Mouse (Mus musculus) monocyte, adult 5-6 weeks (primary cell): ENCODE measurements around the gene Ano8. TPM values are rescaled to one million over a fixed set of nuclear protein-coding genes. Genes with fewer than 3 reads are reported as not detected.

Source experiments
- ATAC-seq: fragments of 153-309, 156-312 bp; replicated peaks from 2 replicates; pipeline ENCODE4 v1.8.0; 2017; ENCODE audit warnings: mild to moderate bottlenecking; ENCODE audit not compliant: low TSS enrichment, insufficient number of reproducible peaks, severe bottlenecking, poor library complexity, low FRiP score
- total RNA-seq: library from RNA; stranded (forward); fragments of 200-1000, 200-491, 200-594 nt; gene quantifications from 3 replicates; pipeline ENCODE4 v1.2.3, GENCODE M21; 2017

Gene Ano8
- total RNA-seq, 1 experiment from 2014 or later = 8.5 TPM

- ATAC-seq = no peak
Observed at GRCm38 (mm10) chr8:71505326-71505725, 19.6 kb upstream of the Ano8 start.

GRCm38 (mm10) chr8:71504349-71504748, 18.6 kb upstream of the Ano8 start:
- ATAC-seq = no peak

- no peak for ATAC-seq
Observed at GRCm38 (mm10) chr8:71498816-71499690, 13.3 kb upstream of the Ano8 start.

- no peak for ATAC-seq
Observed at GRCm38 (mm10) chr8:71497881-71498501, 12.2 kb upstream of the Ano8 start.

GRCm38 (mm10) chr8:71497077-71497645, 11.4 kb upstream of the Ano8 start:
- ATAC-seq = no peak

GRCm38 (mm10) chr8:71496481-71496880, 10.7 kb upstream of the Ano8 start:
- ATAC-seq = no peak

DNA sequence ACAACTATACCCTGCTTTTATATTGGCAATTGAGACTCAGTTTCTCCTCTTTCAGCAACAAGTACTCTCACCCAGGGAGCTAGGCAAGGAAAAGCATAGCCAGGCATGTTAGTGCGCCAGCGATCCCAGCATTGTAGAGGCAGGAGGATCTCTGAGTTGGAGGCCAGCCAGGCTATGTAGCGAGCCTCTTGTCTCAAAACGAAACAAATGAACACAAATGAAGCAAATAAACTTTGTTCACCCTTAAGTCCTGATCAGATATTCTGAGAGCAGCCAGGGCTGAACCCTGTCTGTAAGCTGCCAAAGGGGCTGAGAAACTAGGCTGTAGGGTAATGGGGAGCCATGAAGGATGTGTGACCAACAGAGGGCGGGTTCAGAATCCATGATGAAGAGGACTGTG, 10.0 kb upstream of the Ano8 start:
- no peak for ATAC-seq

DNA sequence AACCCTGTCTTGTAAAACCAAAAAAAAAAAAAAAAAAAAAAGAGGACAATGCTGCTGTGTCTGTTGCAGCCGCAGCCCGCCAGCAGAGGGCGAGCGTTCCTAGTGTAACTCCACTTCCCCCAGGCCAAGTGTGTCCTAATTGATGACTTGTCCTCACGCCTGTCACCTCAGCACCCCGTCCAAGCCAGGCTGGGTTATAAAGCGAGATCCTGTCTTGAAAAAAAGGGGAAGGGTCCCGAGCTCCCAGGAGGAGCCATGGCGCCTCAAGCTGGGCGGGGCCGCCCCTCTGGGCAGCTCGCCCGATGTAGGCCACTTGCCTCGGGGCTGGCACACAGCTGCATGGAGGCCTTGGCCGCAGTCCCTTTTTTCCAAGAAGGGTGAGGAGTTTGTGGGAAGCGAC, 9.3 kb upstream of the Ano8 start:
- ATAC-seq = peak; percentile 88

DNA sequence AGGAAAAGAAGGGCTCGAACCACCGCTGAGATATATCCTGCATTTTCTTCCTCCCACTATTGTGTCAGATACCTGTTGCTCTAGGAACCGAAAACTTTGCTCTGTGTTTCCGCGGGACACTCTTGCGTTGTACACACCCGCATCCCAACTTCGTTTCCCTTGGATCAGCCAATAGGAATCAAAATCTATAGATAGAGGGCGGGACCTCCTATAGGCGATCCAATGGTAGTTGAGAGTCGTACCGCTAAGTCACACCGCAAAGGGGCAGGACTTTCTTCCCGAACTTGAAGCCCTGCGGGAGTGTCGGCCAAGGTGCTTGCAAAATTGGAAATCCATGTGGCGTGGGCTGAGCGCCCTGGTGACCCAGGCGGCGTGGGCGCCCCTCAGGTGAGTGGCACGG, 2.7 kb upstream of the Ano8 start:
- ATAC-seq = peak; percentile 89

GRCm38 (mm10) chr8:71487691-71488445, 2.1 kb upstream of the Ano8 start, which contains the start of gene Gtpbp3:
TSS of gene Gtpbp3 (plus strand) at chr8:71488103.
- peak; percentile 25; the same call in 1 of the 2 replicates for ATAC-seq

GRCm38 (mm10) chr8:71486136-71486529, 370 bp upstream of the Ano8 start:
- no peak for ATAC-seq

DNA sequence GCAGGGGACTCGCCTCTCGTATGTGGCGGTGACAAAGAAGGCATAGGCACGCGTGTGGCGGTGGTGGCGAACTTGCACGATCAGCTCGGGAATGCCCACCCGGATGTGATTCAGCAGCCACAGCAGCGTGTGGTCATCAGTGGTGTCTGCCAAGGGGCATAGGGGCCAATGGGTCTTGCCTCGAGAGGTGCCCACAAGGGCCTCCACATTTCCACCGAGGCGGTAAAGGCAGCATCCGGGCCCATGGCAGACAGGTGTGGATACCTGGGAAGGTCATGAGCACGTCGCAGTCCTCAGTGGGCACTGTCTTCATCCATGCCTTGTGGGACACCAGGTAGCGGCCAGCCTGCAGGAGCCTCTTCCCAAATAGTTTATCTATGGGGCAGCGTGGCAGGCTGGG, 1.0 kb downstream of the Ano8 start:
- no peak for ATAC-seq

GRCm38 (mm10) chr8:71483932-71484331, 1.8 kb downstream of the Ano8 start:
- no peak for ATAC-seq

GRCm38 (mm10) chr8:71478943-71479342, 6.8 kb downstream of the Ano8 start:
- ATAC-seq = no peak

DNA sequence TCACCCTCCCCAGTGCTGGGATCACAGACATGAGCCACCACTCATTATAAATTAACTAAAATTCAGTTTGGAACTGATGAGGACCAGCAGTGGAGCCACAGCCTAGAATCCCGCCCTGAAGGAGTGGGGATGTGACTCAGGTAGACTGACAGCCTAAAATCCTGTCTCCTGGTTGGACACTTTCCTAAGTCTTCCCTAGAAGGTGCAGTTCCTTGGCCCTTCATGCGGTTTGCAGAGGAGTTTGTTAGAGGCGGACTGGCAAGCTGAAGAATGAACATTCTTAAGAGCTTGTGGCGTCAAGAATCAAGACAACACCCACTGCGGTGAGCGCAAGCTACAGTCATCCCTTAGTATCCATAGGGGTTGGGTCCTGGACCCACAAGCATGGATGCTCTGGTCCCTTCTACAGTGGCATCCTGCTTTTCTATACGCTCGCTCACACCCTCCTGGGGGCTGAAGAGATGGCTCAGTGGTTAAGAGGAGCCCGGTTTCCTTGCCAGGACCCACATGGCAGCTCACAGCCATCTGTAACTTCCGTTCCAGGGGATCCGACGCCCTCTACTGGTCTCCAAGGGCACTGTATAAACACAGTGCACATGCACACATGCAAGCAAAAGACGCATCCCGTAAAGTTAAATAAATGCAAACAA, 8.4 kb downstream of the Ano8 start:
- ATAC-seq = no peak

DNA sequence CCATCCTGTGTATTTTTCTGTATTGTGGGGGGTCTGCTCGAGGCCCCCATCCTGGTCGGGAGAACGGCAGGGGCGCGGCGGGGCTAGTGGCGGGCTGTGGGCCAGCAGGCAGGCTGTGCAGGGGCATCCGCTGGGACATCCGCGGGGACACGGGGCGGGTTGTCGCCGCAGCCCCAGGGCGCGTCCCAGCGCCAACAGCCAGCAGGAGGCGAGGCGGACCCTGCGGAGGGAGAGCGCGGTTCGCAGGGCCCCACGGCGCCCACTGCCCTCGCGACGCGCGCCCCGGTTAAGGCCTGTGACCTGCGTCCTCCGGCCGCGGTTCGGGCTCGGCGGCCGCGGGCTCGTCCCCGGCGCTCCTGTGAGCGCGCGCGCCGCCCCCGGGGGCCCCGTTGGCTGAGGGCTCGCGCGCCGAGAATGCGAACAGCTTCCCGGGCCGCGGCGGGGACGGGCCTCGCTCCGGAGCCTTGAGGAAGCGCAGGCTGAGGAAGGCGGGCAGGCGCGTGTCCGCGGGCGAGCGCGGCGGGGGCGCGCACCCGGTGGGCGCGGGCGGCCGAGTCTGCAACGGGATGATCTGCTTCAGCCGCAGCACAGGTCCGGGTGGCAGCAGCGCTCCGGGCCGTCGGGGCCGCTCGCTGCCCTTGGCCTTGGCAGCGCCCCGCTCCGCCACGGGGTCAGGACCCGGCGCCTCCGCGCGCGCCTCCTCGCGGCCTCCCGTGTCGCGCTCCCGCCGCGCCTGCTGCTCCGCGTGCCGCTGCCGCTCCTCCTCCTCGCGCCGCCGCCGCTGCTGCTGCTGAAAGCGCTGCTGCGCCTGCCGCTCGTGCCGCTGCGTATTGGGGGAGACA, 9.4 kb downstream of the Ano8 start:
- ATAC-seq = no peak

GRCm38 (mm10) chr8:71475702-71476075, 10.1 kb downstream of the Ano8 start:
- ATAC-seq = no peak
